Mouse (Mus musculus): ENCODE measurements around the gene Fam57b. TPM values are rescaled to one million over a fixed set of nuclear protein-coding genes. Genes with fewer than 3 reads are reported as not detected.

Gene Fam57b
- polyA plus RNA-seq, 1 experiment from 2014 or later, result 0.13 TPM

DNA sequence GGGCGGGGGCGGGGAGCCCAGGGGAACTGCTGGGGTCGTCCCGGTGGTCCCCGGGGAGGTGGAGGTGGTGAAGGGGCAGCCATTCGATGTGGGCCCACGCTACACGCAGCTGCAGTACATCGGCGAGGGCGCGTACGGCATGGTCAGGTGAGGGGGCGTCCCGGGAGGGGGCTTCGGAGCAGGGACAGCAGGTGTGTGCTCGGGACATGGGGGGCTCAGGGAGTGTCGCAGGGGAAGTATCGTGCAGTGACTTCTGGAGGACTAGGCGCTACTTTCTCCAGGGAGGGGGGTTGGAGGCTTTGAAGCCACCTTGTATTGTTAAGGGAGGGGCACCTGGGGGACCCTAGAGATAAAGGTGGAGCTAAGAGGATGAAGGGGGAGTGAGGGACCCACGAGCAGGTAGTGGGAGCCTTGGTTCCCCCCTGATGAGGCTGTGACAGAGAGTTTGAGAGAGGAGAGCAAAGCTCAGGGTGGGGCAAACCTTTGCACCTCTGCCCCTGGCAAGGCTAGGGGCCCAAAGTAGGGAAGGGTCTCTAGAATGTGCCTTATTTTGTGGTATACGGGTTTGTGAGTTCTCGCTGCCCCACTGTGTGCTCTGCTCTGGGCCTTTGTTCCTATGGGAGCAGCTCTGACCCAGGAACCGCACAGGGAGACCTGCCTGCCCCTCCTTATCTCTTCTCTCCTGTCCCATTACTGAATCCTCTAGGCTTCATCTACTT, 37.6 kb upstream of the Fam57b start:
- ATAC-seq (peak; percentile 7), DNase-seq (ENCODE audit: low spot score) (no peak)
- Histone ChIP-seq H3K9ac (replicated peaks; ENCODE audit: low read depth) (peak overlapping the region; percentile 89), H3K4me2 (replicated peaks; ENCODE audit: low read depth, low read length) (peak overlapping the region; percentile 92), H3K36me3 (ENCODE audit: insufficient read depth, low read length) (peaks cover 27% of the 10 kb centered on the region; the same call in 1 of the 2 replicates), H3K9me3 (ENCODE audit: low read length) (no peaks in the 10 kb centered on the region), H3K27me3 (replicated peaks; ENCODE audit: insufficient read depth, low read length) (no peaks in the 10 kb centered on the region), H3K4me1 (ENCODE audit: insufficient read depth, low read depth, low read length) (peaks cover 19% of the 10 kb centered on the region), H3K27ac (ENCODE audit: low read length) (peak overlapping the region; percentile 98), H3K4me3 (ENCODE audit: low read depth, low read length) (peak overlapping the region; percentile 93)
- 1% methylated on average over 24 of the region's 24 CpGs for WGBS
- no peak for TF ChIP-seq CTCF (IDR thresholded peaks at IDR 0.05)
- no peak for TF ChIP-seq EP300 (IDR thresholded peaks at IDR 0.05)

GRCm38 (mm10) chr7:126760391-126760802, 37.1 kb upstream of the Fam57b start:
- Histone ChIP-seq H3K4me2 (replicated peaks; ENCODE audit: low read depth, low read length) (peak overlapping the region; percentile 92), H3K9me3 (ENCODE audit: low read length) (no peaks in the 10 kb centered on the region), H3K4me3 (ENCODE audit: low read depth, low read length) (peak overlapping the region; percentile 93), H3K27ac (ENCODE audit: low read length) (peak overlapping the region; percentile 98), H3K36me3 (ENCODE audit: insufficient read depth, low read length) (peaks cover 30% of the 10 kb centered on the region; the same call in 1 of the 2 replicates), H3K4me1 (ENCODE audit: insufficient read depth, low read depth, low read length) (peaks cover 19% of the 10 kb centered on the region), H3K27me3 (replicated peaks; ENCODE audit: insufficient read depth, low read length) (no peaks in the 10 kb centered on the region), H3K9ac (replicated peaks; ENCODE audit: low read depth) (peak overlapping the region; percentile 89)
- peak; percentile 97 for DNase-seq (ENCODE audit: low spot score)
- WGBS, result 10% methylated on average over 3 of the region's 3 CpGs
- peak; percentile 90 for ATAC-seq
- TF ChIP-seq CTCF (IDR thresholded peaks at IDR 0.05), result no peak
- peak; percentile 80 for TF ChIP-seq EP300 (IDR thresholded peaks at IDR 0.05)

DNA sequence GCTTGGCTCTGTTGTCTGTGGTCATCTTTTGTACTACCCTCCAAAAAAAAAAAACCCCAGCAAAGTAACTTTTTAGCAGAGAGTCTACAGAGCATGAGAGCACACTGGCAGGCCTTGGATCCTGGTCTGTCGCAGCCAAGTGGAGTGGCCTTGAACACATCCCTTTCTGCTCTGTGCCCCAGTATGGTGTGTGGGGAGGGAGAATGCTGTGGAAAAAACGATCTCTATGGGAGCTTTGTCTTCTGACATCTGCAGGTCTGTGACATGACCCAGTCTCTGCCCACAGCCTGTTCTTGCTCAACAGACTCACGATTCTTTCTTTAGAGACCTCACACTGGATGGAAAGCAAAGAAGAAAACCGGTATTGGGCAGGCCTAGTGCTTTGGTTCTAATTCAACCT, 36.5 kb upstream of the Fam57b start:
- H3K4me1 ChIP-seq (ENCODE audit: insufficient read depth, low read depth, low read length), result peaks cover 19% of the 10 kb centered on the region
- H3K9ac ChIP-seq (replicated peaks; ENCODE audit: low read depth), result no peak overlapping the region
- no peaks in the 10 kb centered on the region for H3K9me3 ChIP-seq (ENCODE audit: low read length)
- peak overlapping the region; percentile 92 for H3K4me2 ChIP-seq (replicated peaks; ENCODE audit: low read depth, low read length)
- 34% methylated on average over 4 of the region's 4 CpGs for whole genome bisulfite sequencing
- peaks cover 30% of the 10 kb centered on the region; the same call in 1 of the 2 replicates for H3K36me3 ChIP-seq (ENCODE audit: insufficient read depth, low read length)
- ATAC-seq, result no peak
- 0 out of 2 replicates have a peak overlapping the region, but pooled peaks have one; percentile 93 for H3K4me3 ChIP-seq (ENCODE audit: low read depth, low read length)
- no peak for TF ChIP-seq EP300 (IDR thresholded peaks at IDR 0.05)
- TF ChIP-seq CTCF (IDR thresholded peaks at IDR 0.05), result no peak
- H3K27ac ChIP-seq (ENCODE audit: low read length), result peak overlapping the region; percentile 98
- DNase-seq (ENCODE audit: low spot score), result no peak
- H3K27me3 ChIP-seq (replicated peaks; ENCODE audit: insufficient read depth, low read length), result no peaks in the 10 kb centered on the region

- Histone ChIP-seq H3K27ac (ENCODE audit: low read length) (peak overlapping the region; percentile 98), H3K4me2 (replicated peaks; ENCODE audit: low read depth, low read length) (peak overlapping the region; percentile 92), H3K4me3 (ENCODE audit: low read depth, low read length) (no peak overlapping the region), H3K9ac (replicated peaks; ENCODE audit: low read depth) (no peak overlapping the region), H3K36me3 (ENCODE audit: insufficient read depth, low read length) (peaks cover 30% of the 10 kb centered on the region; the same call in 1 of the 2 replicates), H3K4me1 (ENCODE audit: insufficient read depth, low read depth, low read length) (peaks cover 19% of the 10 kb centered on the region), H3K27me3 (replicated peaks; ENCODE audit: insufficient read depth, low read length) (no peaks in the 10 kb centered on the region), H3K9me3 (ENCODE audit: low read length) (no peaks in the 10 kb centered on the region)
- WGBS, result 43% methylated on average over 6 of the region's 6 CpGs
- ATAC-seq (no peak), DNase-seq (ENCODE audit: low spot score) (peak; percentile 59)
- TF ChIP-seq CTCF (IDR thresholded peaks at IDR 0.05), result no peak
- TF ChIP-seq EP300 (IDR thresholded peaks at IDR 0.05), result peak; percentile 27; the same call in 1 of the 2 replicates
Measured at GRCm38 (mm10) chr7:126761529-126762067, 35.9 kb upstream of the Fam57b start.

DNA sequence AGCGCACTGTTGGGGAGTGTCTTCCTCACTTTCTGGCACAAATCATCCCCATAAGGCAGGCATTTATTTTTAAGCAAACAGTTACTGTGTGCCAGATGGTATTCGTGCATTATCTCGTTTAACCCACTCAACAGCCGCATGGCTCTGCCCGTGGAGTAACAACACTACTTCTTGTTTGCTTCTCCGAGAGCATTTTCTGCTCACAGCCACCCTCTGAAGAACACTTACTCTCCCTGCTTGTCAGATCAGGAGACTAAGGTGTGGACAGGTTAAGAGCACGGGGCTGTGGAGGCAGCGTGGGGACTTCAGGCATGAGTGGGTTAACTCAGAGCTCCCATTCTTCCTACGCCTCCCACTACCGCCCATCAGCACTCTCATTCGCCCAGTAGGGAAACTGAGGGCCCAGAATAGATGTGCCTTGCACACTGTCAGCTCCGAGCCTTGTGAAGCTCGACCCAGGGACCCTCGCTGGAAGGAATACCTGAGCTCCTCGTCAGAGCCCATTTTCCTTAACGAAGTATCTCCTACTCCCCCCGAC, 34.9 kb upstream of the Fam57b start:
- H3K4me3 ChIP-seq (ENCODE audit: low read depth, low read length), result no peak overlapping the region
- TF ChIP-seq EP300 (IDR thresholded peaks at IDR 0.05) (no peak), CTCF (IDR thresholded peaks at IDR 0.05) (no peak)
- H3K4me2 ChIP-seq (replicated peaks; ENCODE audit: low read depth, low read length), result peak overlapping the region; percentile 14; the same call in 1 of the 2 replicates
- H3K9ac ChIP-seq (replicated peaks; ENCODE audit: low read depth), result 0 out of 2 replicates have a peak overlapping the region, but pooled peaks have one; percentile 8
- no peaks in the 10 kb centered on the region for H3K27me3 ChIP-seq (replicated peaks; ENCODE audit: insufficient read depth, low read length)
- DNase-seq (ENCODE audit: low spot score) (no peak), ATAC-seq (no peak)
- WGBS, result 43% methylated on average over 17 of the region's 17 CpGs
- peak overlapping the region; percentile 98 for H3K27ac ChIP-seq (ENCODE audit: low read length)
- peaks cover 34% of the 10 kb centered on the region; the same call in 1 of the 2 replicates for H3K36me3 ChIP-seq (ENCODE audit: insufficient read depth, low read length)
- H3K9me3 ChIP-seq (ENCODE audit: low read length), result no peaks in the 10 kb centered on the region
- H3K4me1 ChIP-seq (ENCODE audit: insufficient read depth, low read depth, low read length), result peaks cover 19% of the 10 kb centered on the region

GRCm38 (mm10) chr7:126765540-126765939, 31.9 kb upstream of the Fam57b start:
- H3K4me3 ChIP-seq (ENCODE audit: low read depth, low read length), result no peak overlapping the region
- H3K27me3 ChIP-seq (replicated peaks; ENCODE audit: insufficient read depth, low read length), result no peaks in the 10 kb centered on the region
- H3K4me1 ChIP-seq (ENCODE audit: insufficient read depth, low read depth, low read length), result peaks cover 19% of the 10 kb centered on the region
- peak; percentile 36 for DNase-seq (ENCODE audit: low spot score)
- H3K27ac ChIP-seq (ENCODE audit: low read length), result no peak overlapping the region
- no peak overlapping the region for H3K9ac ChIP-seq (replicated peaks; ENCODE audit: low read depth)
- H3K4me2 ChIP-seq (replicated peaks; ENCODE audit: low read depth, low read length), result no peak overlapping the region
- TF ChIP-seq CTCF (IDR thresholded peaks at IDR 0.05), result no peak
- no peak for TF ChIP-seq EP300 (IDR thresholded peaks at IDR 0.05)
- H3K9me3 ChIP-seq (ENCODE audit: low read length), result no peaks in the 10 kb centered on the region
- 63% methylated on average over 9 of the region's 9 CpGs for WGBS
- H3K36me3 ChIP-seq (ENCODE audit: insufficient read depth, low read length), result peaks cover 52% of the 10 kb centered on the region; the same call in 1 of the 2 replicates
- peak; percentile 28 for ATAC-seq

Measured in lung, postnatal 0 days (tissue).